Mouse (Mus musculus) cerebral cortex, adult 2 months (tissue): ENCODE measurements around the gene Epm2a.

ENCODE experiments used
- WGBS: fragments of 180-500 bp; shearing (Covaris S2); methylation state at CpG from one replicate; pipeline ENCODE4 v1.1.7; 2018; 5-methylcytosine and 5-hydroxymethylcytosine counted together

The Epm2a gene

DNA sequence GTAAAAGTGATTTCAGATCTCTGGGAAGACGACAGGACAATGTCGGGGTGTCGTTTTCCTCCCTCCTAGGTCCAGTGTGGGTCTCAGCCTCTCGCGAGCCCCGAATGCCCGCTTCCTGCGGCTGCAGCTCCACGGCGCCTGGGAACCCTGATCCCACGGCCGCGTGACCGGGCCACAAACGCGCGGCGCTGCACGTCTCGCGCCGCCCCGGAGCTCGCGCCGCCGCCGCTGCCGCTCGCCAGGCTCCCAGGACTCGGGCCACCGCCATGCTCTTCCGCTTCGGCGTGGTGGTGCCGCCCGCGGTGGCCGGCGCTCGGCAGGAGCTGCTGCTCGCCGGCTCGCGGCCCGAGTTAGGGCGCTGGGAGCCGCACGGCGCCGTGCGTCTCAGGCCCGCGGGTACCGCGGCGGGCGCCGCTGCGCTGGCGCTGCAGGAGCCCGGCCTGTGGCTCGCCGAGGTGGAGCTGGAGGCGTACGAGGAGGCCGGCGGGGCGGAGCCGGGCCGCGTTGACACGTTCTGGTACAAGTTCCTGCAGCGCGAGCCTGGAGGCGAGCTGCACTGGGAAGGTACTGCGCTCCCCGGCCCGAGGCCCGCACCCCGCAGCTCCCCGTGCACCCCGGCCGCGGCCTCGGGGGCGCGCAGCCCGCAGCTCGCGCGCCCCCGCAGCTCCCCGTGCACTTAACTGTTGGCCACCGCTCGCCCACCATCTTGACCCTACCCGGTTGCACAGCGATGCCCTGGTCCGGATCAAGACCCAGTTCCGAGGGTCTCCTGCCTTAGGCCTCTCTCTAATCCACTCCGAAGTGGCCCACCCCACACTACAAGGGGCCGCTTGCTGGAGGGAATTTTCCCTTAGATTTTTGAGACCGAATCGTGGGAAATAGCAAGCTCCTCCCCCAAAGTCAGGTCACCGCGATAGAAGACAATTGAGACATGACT lies at the start of gene Epm2a:
Gene Epm2a, plus strand, starts transcription at position 200 of the 937 bp plus-strand sequence.
- WGBS: under 1% methylated on average over 106 of the region's 106 CpGs

DNA sequence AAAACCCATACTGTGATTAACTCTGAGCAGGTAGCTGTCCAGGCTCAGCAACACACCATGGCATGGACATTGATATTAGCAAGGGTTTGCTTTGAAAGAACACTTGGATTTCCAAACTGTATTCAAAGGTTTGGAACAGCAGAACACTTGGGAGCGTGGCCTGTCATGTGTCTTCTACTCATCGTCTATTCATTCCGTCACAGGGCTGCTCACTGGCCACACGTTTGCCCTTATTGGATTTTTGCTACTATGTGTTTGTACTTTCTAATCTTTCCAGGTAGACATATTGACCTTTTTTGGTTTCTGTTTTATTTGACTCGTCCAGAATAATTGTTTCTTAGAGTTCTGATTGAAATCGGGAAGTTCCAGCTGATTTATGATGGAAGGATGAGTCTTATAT lies 44.8 kb upstream of the Epm2a start:
- WGBS: 96% methylated on average over 6 of the region's 6 CpGs

DNA sequence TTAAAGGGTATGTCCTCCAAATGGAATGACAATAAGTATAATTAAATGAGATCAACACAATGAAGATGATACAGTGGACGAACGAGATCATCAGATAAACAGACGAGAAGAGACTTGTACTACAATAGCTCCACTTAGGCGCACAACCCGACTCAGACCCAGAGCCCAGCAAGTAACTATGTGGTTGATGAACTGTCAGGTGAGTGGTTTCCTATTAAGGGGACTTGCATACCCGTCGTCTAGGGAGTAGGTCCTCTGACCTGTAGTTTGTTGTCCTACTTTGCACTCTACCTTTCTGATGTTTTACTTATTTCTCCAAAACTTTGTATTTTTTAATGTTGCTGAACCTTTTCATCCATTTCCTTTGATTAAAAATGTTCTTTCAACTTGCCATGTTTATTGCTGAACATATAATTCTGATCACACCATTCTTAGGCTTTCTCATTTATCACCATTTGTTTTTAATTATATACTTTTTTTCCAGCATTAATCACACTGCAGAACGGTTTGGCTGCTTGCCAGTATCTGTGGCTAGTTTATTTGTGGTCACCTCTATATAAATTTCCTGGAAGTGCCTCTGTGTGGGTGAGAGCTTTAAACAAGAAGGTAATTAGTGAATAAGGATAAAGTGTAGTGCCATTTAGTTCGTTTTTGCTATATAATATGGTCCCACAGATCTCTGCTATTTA lies 37.7 kb upstream of the Epm2a start:
- 74% methylated on average over 9 of the region's 9 CpGs for WGBS

DNA sequence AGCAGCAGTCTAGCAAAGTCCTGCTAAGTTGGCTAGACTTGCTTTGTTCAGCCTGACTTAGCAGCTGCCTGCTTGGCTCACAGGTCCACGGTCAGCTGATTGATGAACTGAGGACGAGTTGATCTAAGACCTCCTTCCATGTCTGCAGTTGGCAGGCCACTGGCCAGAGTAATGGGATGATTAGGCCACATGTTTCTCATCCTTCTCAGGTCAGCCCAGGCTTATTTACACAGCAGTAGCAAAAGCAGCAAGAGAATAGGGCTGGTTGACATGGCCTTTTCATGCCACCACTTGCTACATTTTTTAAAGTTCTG lies 37.2 kb upstream of the Epm2a start:
- WGBS: 60% methylated on average over 2 of the region's 2 CpGs

DNA sequence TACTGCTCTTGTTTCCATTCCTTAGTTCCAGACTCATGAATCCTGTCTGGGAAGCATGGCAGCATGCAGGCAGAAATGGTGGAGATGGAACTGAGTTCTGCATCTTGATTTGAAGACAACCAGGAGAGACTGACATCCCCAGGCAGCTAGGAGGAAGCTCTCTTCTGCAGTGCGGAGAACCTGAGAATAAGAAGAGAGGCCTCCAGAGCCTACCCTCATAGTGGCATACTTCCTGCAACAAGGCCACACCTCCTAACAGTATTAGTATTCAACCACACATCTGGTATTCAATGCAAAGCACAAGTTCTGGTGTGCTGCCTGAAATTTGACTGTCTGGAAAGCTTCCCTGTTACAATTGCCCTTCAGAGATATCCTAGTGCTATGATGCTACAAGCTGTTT lies 33.3 kb upstream of the Epm2a start:
- 96% methylated on average over 1 of the region's 1 CpGs for WGBS

DNA sequence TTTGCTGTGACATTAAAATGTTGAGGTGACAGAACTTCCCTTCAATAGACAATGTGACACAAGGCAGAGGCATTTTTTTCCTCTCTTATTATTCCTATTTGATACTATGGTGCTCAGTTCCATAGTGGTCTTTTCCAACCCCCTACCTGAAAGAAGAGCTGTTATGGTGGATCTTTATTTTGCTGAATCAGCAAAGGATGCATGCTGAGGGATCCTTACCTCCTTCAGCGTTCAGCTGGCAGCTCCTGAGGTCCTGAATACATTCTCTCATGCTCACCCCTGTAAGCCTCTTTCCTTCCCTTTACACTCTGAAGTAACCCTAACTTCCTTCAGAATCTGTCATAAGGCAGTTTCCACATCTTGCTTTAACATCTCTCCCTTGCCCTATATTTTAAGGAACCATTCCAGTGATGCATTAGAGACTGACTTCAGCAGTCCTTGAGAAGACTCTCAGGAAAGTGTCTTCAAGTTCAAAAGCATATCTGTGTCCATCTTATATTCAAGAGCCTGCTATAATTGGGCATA lies 23.7 kb upstream of the Epm2a start:
- WGBS: 84% methylated on average over 1 of the region's 1 CpGs

DNA sequence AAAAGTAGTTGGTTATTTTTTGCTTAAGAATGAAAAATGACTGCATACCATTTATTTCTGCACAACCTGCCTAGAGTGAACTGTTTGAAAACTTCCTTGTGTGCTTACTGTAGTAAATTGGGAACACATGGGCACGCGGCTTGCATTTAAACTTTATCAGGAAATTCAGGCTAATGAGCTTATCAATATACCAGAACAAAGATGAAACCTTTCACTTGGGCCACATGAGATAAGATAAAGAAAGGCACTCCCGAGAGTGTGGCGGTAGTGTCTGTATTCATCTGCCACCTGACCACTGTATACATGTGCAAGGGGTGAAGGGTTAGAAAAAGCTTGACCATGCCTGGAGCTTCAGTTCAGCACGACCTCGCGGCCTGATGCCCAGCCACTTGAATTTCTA lies 20.9 kb upstream of the Epm2a start:
- 95% methylated on average over 7 of the region's 7 CpGs for WGBS

DNA sequence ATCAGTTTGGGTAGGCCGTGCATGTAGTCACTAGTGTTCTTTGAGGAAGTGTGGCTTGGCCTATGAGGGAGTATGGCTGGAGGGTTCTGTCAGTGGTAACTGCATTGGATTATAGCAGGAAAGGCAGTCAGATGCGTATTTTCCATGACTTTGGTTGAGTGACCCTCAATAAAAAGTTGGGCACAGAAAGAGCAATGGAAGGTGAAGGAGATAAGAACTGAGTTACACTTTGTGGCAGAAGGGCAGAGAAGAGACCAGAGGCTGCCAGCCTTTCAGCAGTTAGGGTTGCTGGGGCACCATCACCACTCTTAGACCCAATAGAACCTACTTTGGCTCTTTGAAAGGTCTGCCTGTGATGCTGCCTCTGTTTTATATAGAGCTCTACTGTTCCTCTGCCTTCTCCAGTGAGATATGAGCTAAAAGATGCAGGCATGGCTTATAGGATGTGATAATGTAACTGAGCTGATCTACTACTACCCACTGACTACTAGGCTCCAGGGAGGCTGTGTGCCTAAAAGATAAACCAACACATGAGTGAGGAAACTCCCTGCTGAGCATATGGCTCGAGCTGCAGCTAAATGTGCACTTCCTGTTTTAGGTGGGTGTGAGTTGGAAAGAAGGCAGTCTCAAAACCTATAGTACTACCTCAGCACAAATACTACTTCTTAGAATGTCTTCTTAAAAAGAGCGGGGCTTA lies 19.9 kb upstream of the Epm2a start:
- WGBS: 60% methylated on average over 4 of the region's 4 CpGs

DNA sequence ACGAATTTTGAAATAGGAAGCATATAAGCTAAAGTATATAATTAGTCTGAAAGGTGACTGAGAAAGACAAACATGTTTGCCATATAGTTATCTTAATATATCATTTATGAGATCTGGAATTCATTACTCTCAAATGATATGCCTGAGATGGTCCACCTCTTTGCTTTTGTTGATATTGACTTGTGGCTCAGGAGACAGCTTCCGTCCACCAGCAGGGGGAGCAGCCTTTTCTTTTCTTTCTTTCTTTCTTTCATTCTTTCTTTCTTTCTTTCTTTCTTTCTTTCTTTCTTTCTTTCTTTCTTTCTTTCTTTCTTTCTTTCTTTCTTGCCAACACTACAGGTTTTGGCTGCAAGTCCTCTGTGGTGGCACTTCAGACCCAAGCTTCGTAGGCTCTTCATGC lies 16.7 kb upstream of the Epm2a start:
- WGBS: 89% methylated on average over 3 of the region's 3 CpGs

DNA sequence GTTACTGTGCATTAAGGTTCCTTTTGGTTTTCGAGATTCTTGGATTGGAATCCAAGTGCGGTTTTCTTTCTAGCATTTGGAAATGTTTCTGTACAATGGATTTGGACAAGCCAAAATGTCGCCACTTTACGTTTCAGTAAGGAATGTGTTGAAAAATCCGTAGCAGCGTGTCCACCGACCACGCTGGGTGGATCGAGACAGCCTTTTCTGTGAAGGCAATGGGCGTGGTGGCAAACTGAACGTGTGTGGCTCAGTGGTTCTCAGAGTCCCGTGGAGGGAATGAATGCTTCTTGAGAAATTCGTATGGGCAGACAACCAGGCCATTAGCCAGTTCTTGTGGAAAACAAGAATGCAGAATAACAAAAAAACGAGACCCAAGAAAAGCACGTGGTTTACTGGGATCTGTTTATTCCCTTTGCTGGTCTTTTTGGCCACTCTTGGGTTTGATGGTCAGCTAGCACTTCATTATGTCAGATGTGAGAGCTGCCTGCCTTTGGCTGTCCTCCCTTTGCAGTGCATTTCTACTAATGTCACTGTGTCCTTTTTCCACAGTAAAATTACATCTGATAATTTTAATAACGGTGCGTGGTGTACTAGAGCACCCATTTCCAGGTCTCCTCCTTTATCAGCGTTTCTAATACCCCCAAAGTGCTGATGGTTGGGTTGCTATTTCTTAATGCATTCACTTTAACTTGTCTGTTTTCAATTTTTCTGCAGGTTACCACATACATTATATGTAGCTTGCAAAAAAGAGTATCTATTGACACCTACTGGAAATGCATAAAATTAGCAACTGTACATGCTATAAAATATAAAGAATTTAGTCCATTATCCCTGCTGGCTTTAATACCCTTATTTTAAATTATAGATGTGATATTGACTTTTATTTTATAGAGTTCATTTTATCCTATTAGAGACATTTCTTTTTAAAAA lies 1.6 kb downstream of the Epm2a start:
- WGBS: 53% methylated on average over 18 of the region's 18 CpGs

DNA sequence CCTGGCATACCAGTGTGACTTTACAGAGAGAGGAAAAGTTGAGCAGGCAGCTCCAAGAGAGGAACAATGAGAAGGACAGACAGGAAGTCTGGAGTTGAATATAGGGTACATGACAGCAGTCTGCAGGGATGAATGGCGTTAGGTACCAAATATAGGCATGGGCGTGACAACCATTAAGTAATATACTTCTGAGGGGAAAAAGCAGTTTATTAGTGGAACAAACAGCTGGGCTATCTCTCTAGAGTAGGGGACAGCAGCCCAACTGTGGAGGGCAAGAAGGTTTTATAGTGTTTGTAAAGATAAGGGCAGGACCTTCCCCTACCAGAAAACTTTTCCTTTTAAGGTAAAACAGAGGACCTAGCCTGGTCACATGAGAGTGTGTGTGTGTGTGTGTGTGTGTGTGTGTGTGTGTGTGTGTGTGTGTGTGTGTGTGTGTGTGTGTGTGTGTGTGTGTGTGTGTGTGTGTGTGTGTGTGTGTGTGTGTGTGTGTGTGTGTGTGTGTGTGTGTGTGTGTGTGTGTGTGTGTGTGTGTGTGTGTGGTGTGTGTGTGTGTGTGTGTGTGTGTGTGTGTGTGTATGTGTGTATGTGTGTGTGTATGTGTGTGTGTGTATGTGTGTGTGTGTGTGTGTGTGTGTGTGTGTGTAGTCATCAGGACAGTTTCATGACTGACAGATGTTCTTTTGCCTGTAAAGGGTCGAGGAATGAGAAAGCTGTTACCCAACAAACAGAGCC lies 7.2 kb downstream of the Epm2a start:
- WGBS: 78% methylated on average over 3 of the region's 3 CpGs

DNA sequence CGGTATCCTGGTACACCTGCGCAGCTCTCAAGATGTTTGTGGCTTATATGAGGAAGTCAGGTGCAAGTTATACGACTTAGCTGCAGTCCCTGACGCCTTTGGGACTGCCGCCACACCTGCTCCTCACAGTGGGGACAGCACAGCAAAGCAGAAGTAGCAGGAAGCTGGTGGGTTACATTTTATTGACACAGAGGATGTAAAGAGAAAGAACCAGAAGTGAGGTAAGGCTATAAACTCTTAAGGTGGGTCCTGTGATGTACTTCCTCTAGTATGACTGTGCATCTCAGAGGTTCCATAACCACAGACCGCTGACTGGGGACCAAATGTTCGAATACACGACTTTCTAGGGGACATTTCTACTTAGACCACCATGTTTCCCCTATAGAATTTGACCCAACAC lies 11.4 kb downstream of the Epm2a start:
- WGBS: 95% methylated on average over 8 of the region's 8 CpGs

DNA sequence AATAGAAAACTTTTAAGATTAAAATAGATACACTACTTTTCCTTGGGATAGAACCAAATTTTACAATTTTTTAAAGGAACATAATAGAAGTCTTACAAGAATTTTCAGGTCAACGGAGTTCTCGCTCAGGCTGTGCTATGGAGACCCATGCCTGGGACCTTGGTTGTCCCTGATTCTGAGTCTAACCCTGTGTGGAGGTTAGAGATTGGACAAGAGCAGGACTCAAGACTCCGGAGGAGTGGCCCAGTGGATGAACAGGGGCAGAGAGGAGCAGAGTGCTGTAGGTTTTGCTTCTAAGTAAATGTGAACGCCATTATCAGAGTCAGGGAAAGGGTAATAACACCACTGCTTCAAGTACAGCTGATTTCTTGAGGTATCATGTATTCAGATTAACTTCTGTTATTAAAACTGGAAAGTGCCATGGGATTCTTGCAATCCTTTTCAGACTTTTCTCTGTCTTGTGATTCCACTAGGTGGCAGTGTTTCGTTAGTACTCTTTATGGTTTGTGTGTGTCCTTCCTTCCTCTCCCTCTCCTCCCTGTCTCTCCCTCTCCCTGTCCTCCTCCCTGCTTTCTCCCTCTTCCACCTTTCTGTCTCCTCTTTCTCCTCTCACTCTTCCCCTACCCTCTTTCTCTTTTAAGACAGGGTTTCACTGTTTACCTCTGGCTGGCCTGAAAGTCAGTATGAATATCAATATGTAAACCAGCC lies 18.9 kb downstream of the Epm2a start:
- WGBS: 59% methylated on average over 5 of the region's 5 CpGs

DNA sequence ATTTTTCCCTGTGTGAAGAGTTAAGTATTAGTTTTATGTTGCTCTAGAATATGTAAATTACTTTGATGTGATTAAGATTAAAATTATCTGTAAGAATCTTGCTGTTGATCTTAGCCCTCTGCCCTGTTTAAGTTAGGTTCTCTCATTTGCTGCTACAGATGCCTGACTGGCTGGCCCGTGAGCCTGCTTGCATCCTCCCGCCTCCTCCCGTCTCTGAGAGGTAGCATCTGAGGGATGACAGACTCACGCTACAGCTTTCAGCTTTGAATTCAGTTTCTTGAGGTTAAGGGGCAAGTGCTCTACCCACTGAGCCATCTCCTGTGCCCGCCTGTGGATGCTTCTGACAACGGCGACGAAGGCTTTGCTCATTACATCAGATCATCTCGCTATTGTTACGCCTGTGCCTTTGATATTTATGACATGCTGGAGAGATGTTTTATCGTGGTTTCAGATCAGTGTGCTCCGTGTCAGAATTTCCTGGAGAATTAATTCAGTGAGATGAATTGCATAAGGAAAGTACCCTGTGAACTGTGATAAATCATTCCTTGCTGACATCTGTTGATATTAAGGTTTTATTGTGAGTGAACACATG lies 19.8 kb downstream of the Epm2a start:
- WGBS: 89% methylated on average over 12 of the region's 12 CpGs

DNA sequence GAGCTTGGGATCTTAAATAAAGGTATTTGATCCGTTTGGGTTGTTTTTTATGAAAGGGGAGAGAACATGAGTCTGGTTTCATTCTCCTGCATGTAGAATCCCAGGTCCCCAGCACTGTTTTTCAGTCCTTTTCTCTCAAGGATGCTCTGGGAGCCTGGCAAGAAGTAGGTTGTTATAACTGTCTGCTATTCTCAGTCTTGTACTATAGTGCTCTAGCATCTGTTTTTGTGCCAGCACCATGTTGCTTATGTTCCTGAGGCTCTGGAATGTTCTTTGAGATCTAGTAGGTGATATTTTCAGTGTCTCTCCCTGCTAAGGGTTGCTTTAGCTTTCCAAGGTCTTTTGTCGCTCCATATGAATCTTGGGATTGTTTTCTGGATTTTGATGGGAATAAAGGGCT lies 38.1 kb downstream of the Epm2a start:
- WGBS: 64% methylated on average over 2 of the region's 2 CpGs

DNA sequence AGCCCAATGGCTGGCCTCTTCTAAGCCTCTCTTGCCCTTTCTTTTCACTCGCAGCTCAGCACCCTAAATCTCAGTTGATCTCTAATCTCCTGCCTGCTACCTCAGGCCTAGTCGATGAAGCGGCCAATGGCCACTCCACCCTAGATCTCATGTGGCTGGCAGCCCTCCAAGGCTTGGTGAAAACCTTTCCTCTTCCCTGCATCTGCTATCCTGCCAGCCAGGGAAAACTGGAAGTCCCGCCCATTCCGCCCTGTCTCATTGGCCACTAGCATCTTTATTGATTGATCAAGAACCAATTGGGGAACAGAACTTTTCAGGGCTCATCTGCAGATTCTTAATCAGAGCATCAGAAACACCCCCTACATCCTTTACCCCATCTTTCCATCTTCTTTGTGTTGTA lies 67.7 kb downstream of the Epm2a start:
- 89% methylated on average over 5 of the region's 5 CpGs for WGBS

DNA sequence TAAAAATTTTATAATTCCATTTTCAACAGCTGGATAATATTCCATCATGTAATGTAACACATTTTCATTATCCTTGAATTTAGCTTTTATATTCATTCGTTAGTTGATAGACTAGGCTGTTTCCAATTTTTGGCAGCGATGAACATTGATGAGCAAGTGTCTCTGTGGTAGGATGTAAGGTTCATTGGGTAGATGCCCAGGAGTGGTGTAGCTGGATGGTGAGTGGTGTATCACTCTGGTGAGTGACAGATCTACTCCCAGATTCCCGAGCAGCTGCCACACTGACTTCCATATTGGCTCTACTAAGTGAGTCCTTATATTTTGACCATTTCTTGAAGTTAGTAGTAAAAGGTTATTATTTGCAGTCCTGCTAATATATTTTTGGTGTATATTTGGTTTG lies 76.9 kb downstream of the Epm2a start:
- 92% methylated on average over 3 of the region's 3 CpGs for WGBS

DNA sequence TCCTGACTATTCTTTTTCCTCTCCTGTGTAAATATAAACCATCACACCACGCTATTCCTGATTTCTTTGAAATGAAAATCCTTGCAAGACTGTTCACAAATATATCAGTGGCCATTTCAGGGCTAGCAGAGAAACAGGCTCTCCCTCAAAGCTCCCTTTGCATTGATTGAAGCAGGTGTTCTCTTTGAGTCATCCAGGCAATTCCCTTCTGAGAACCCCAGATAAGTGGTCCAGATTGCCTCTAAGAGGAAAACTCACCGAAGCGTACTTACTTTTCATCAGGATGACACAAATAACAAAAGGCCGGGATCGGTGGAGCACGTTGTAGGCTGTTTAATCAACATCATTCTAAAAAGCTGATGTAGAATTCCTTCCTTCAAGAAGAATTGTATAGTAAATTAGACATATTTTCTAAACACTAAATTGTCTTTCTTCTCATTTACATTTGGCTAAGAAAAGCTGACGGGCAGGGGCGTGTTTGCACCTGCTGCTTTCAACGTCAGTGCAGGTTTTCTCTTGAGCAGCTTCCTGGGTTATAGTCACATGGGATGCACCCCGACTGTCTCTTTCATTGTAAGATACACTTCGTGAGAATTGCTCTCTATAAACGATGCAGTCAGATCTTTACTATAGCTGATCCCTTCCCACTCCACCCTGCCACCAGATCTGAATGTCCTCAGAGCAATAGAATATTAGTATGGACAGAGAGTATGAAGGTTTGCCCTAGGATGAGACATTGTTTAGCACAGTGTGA lies 86.0 kb downstream of the Epm2a start:
- 70% methylated on average over 12 of the region's 12 CpGs for WGBS

DNA sequence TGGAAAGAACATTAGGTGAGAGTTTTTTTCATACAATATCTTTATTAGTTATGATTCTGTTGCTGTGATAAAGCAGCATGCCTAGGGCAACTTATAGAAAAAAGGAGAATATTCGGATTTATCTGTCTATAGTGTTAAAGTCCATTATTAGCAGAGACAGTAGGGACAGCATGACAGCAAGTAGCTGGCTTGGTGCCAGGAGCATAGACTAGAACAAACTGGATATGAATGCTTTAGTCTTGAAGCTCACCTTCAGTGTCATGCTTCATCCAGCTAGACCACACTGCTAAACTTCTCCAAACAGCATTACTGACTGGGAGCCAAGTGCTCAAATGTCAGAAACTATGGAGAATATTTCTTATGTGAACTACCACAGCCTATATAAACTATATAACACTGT lies 93.8 kb downstream of the Epm2a start:
- 80% methylated on average over 1 of the region's 1 CpGs for WGBS
